Mouse (Mus musculus) testis, adult 2 months (tissue): ENCODE data around the gene Gatad2b.

Experiments used
- CTCF ChIP-seq: fragments of 200-500 bp; IDR thresholded peaks from 2 replicates; pipeline ENCODE4 v1.5.1; 2012; ENCODE audit warnings: low read depth, mild to moderate bottlenecking, inconsistent platforms, low read length, moderate library complexity; ENCODE audit not compliant: control insufficient read depth, insufficient read depth, insufficient replicate concordance
- POLR2A ChIP-seq: fragments of 200-500 bp; IDR thresholded peaks from 2 replicates; pipeline ENCODE4 v1.6.1; 2012; ENCODE audit warnings: low read depth, mild to moderate bottlenecking, inconsistent platforms, low read length, moderate library complexity; ENCODE audit not compliant: control insufficient read depth

- TF ChIP-seq POLR2A (no peak), CTCF (no peak)
Observed at GRCm38 (mm10) chr3:90332485-90332884, 39.5 kb downstream of the Gatad2b start.
